Mouse (Mus musculus) frontal cortex, postnatal 10 days (tissue): ENCODE measurements at regions not wholly inside any gene's neighbourhood (a gene's known extent, or its start where the extent isn't known, plus 50 kb on each side); places are given as distances from the start of the nearest gene placed in this dataset.
A peak's percentile ranks its signal among the peaks of the same experiment; 100 is the strongest.

ENCODE experiments used
- DNase-seq, 2 experiments: peaks; one replicate each; pipeline ENCODE4 v3.0.0; 2022; ENCODE audit warnings: low spot score in 2 of 2, mixed read lengths in 1 of 2

GRCm38 (mm10) chr7:115290801-115291417 is 547.4 kb downstream of the Insc start:
- no peak for DNase-seq

- no peak for DNase-seq
Measured at GRCm38 (mm10) chr7:115294655-115295230, 551.2 kb downstream of the Insc start.

GRCm38 (mm10) chr7:115300241-115300640 is 556.7 kb downstream of the Insc start:
- DNase-seq, result no peak

- DNase-seq, result no peak
Measured at GRCm38 (mm10) chr7:115308377-115308776, 564.9 kb downstream of the Insc start.

- DNase-seq, result peak in 1 of 2 experiments; percentile 16
Measured at GRCm38 (mm10) chr7:115310400-115311225, 567.1 kb downstream of the Insc start.

- no peak for DNase-seq
Measured at GRCm38 (mm10) chr7:115319504-115319903, 576.0 kb downstream of the Insc start.

- no peak for DNase-seq
Measured at GRCm38 (mm10) chr7:115322989-115323388, 579.5 kb downstream of the Insc start.

GRCm38 (mm10) chr7:115328300-115328699 is 584.8 kb downstream of the Insc start:
- DNase-seq, result no peak

GRCm38 (mm10) chr7:115331698-115332097 is 588.2 kb downstream of the Insc start:
- no peak for DNase-seq

GRCm38 (mm10) chr7:115333046-115333577 is 589.6 kb downstream of the Insc start:
- no peak for DNase-seq

GRCm38 (mm10) chr7:115335051-115335450 is 591.6 kb downstream of the Insc start:
- DNase-seq, result no peak

GRCm38 (mm10) chr7:115340155-115340554 is 596.7 kb downstream of the Insc start:
- no peak for DNase-seq

- no peak for DNase-seq
Measured at GRCm38 (mm10) chr7:115341007-115341406, 597.5 kb downstream of the Insc start.

GRCm38 (mm10) chr7:115345749-115346148 is 602.3 kb downstream of the Insc start:
- DNase-seq, result no peak

GRCm38 (mm10) chr7:115358711-115359110 is 615.2 kb downstream of the Insc start:
- no peak for DNase-seq

GRCm38 (mm10) chr7:115360142-115360541 is 616.6 kb downstream of the Insc start:
- DNase-seq, result no peak

GRCm38 (mm10) chr7:115362117-115362516 is 618.6 kb downstream of the Insc start:
- DNase-seq, result no peak

- DNase-seq, result peak in 1 of 2 experiments; percentile 34
Measured at GRCm38 (mm10) chr7:115366910-115367309, 623.4 kb downstream of the Insc start.

GRCm38 (mm10) chr7:115371143-115371542 is 627.6 kb downstream of the Insc start:
- DNase-seq, result peak; percentile 13 to 19

GRCm38 (mm10) chr7:115372921-115373320 is 629.4 kb downstream of the Insc start:
- no peak for DNase-seq

GRCm38 (mm10) chr7:115373781-115374533 is 630.5 kb downstream of the Insc start:
- no peak for DNase-seq

GRCm38 (mm10) chr7:115376067-115376466 is 632.6 kb downstream of the Insc start:
- no peak for DNase-seq
